Mouse (Mus musculus): ENCODE measurements around the gene Fblim1. TPM values are rescaled to one million over a fixed set of nuclear protein-coding genes. Genes with fewer than 3 reads are reported as not detected.

The Fblim1 gene
- polyA plus RNA-seq, 1 experiment from 2014 or later: 65.4 TPM

DNA sequence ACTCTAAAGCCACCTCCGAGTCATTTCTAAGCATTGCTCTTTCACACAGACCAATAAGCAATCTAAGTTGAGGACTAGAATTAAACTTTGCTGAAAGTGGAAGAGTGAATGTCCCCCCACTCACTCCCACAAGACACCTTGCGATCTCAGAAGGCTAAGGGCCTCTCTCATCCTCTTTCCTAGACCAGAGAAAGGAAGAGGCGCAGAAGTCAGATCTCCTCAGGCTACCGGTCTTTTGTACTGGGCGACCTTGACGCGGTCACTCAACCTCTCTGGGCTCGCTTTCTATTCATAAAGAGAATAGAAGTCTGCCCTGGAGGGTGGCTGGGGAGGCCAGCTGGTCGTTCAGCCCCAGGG, 7.0 kb downstream of the Fblim1 start:
- Histone ChIP-seq H3K4me1 (replicated peaks) (peaks cover 23% of the 10 kb centered on the region), H3K36me3 (peaks cover 22% of the 10 kb centered on the region), H3K27me3 (no peaks in the 10 kb centered on the region), H3K27ac (peak overlapping the region; percentile 84), H3K9me3 (no peaks in the 10 kb centered on the region), H3K9ac (replicated peaks) (peak overlapping the region; percentile 78), H3K4me3 (replicated peaks) (peak overlapping the region; percentile 66), H3K4me2 (peak overlapping the region; percentile 88)
- no peak for ATAC-seq (ENCODE audit: insufficient number of reproducible peaks, insufficient read depth, low FRiP score, low TSS enrichment, low read depth)
- WGBS: 1% methylated on average over 9 of the region's 9 CpGs

DNA sequence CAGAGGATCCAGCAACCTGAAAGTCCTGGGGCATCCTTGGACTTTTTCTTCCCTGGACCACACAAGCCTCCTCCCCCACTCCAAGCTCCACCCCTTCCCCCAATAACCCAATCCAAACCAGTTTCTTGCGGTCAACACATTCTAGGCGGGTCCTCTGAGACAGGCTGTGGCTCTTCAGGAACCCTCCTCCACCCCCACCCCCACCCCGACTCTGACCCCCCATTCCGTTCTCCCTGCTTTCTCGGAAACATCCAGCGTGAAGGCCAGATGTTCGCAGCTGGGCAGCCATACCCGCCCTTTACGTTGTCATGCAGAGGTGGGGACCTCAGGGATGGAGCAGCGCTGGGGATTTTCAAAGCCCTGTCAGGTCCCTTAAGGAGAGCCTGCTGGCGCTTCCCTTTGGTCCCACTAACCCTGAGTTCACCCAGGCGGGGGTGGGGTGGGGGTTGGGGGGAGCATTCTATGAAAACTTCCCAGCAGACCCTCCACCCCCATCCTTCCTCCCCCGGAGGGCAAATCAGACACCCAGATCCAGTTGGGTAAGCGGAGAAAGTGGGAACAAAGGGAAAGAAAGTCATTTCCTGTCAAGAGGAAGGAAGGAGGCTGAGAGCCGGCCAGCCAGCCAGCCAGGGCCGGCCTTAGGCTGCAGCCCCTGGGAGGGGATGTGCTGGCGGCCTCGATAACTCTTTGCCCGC, 7.5 kb downstream of the Fblim1 start:
- Histone ChIP-seq H3K4me3 (replicated peaks) (peak overlapping the region; percentile 66), H3K4me2 (peak overlapping the region; percentile 88), H3K27ac (peak overlapping the region; percentile 84), H3K27me3 (no peaks in the 10 kb centered on the region), H3K9me3 (no peaks in the 10 kb centered on the region), H3K9ac (replicated peaks) (peak overlapping the region; percentile 78), H3K36me3 (peaks cover 25% of the 10 kb centered on the region), H3K4me1 (replicated peaks) (peaks cover 23% of the 10 kb centered on the region)
- 0 out of 2 replicates have a peak, but pooled peaks have one; percentile 16 for ATAC-seq (ENCODE audit: insufficient number of reproducible peaks, insufficient read depth, low FRiP score, low TSS enrichment, low read depth)
- WGBS: 1% methylated on average over 18 of the region's 19 CpGs

DNA sequence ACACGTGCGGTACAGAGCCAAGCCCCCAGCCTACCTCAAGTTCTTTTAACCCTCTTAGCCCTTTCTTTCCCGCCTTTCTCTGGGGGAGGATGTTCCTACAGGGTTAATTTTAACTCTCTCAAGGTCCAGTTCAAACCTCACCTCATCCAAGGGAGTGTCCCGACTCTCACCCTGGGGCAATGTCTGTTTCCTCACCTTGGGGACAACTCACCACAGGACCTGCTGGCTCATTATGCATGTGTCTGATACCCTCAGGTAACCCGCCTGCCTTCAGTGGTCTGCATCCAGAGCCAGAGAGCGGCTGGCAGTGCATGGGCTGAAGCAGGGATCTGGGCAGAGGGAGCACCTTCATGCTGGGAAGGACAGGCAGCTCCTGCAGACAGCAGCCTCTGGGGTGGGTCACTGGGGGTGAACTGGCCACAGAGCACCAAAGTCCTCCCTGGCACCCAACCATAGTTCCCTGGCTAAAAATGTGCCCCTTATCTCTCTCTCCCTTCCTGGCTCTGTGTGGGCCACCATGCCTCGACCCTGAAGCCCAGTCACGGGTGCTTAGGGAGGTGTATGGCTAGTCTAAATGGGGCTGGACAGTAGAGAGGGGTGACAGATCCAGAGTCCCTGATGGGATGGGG, 9.1 kb downstream of the Fblim1 start:
- peaks cover 23% of the 10 kb centered on the region for H3K4me1 ChIP-seq (replicated peaks)
- H3K4me2 ChIP-seq: no peak overlapping the region
- H3K27ac ChIP-seq: no peak overlapping the region
- ATAC-seq (ENCODE audit: insufficient number of reproducible peaks, insufficient read depth, low FRiP score, low TSS enrichment, low read depth): no peak
- no peak overlapping the region for H3K9ac ChIP-seq (replicated peaks)
- no peaks in the 10 kb centered on the region for H3K27me3 ChIP-seq
- no peaks in the 10 kb centered on the region for H3K9me3 ChIP-seq
- 85% methylated on average over 8 of the region's 8 CpGs for WGBS
- peaks cover 40% of the 10 kb centered on the region for H3K36me3 ChIP-seq
- H3K4me3 ChIP-seq (replicated peaks): no peak overlapping the region

DNA sequence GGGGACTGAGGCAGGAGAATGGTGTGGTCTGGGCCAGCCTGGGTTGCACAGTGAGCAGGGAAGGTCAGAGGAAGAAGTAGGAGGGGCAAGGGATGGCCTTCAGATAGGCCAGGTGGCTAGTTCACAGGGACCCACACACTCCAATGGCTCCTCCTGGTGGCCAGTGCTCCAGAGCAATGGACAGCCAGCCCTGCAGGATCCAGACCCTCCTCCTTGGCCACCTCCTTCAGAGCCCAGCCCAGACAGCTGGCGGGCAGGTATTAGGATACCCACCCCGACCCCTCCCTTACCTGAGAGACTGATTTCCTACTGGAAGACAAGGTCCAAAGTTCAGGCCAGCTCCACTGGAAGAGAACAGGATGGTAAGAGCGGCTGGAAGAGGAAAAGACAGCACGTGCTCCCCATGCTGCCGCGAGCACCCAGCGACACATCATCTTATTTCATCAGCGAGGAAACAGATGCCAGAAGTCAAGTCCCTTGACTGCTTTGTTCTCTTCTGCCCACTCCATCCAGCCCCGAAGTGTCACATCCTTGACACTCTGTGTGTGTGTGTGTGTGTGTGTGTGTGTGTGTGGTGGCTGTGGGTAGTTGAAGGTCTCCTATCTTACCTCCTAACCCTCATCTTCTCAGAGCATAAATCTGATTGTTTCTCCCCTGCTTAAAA, 10.2 kb downstream of the Fblim1 start:
- Histone ChIP-seq H3K4me2 (no peak overlapping the region), H3K4me1 (replicated peaks) (peaks cover 23% of the 10 kb centered on the region), H3K9ac (replicated peaks) (no peak overlapping the region), H3K9me3 (no peaks in the 10 kb centered on the region; the same call in 1 of the 2 replicates), H3K27me3 (no peaks in the 10 kb centered on the region), H3K36me3 (peaks cover 51% of the 10 kb centered on the region), H3K27ac (no peak overlapping the region), H3K4me3 (replicated peaks) (no peak overlapping the region)
- WGBS: 81% methylated on average over 9 of the region's 9 CpGs
- no peak for ATAC-seq (ENCODE audit: insufficient number of reproducible peaks, insufficient read depth, low FRiP score, low TSS enrichment, low read depth)

DNA sequence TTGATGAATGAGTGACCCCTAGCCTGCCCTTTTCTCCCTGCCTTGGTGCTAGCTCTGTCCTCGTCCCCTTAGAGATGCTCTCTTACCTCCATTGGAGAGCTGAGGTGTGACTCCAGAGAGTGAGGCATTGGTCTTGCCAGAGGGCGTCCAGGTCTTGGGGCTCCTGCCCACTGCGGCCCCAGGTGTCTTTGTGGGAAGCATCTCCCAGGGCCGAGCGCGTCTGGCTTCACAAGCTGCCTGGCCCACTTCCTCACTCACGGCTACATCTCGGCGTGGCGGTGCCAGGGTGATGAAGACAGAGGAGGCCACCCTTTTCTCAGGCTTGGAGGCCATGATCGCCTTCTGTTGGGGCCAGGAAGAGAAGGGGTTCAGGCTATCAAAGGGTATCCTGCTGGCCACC, 10.8 kb downstream of the Fblim1 start:
- Histone ChIP-seq H3K4me3 (replicated peaks) (no peak overlapping the region), H3K4me1 (replicated peaks) (peaks cover 18% of the 10 kb centered on the region), H3K27ac (no peak overlapping the region), H3K27me3 (no peaks in the 10 kb centered on the region), H3K9ac (replicated peaks) (no peak overlapping the region), H3K36me3 (peaks cover 56% of the 10 kb centered on the region), H3K9me3 (no peaks in the 10 kb centered on the region; the same call in 1 of the 2 replicates), H3K4me2 (no peak overlapping the region)
- ATAC-seq (ENCODE audit: insufficient number of reproducible peaks, insufficient read depth, low FRiP score, low TSS enrichment, low read depth): no peak
- WGBS: 94% methylated on average over 11 of the region's 11 CpGs

DNA sequence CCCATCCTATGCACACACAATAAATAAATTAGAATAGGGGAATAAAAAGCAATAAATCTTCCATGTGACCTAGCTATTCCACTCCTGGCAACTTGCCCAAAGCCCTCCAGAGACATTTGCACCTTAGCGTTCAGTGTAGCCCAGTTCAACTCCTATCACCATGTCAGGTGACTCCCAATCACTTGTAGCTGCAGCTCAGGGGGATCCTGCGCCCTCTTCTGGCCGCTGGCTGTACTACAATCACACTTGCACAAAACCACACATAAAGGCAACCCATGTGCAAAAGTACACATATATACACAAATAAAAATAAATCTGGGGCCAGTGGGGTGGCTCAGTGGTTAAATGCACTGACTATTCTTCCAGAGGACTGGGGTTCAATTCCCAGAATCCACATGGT, 14.3 kb downstream of the Fblim1 start:
- WGBS: 27% methylated on average over 3 of the region's 3 CpGs
- no peaks in the 10 kb centered on the region for H3K27me3 ChIP-seq
- no peak for ATAC-seq (ENCODE audit: insufficient number of reproducible peaks, insufficient read depth, low FRiP score, low TSS enrichment, low read depth)
- peaks cover 91% of the 10 kb centered on the region for H3K36me3 ChIP-seq
- no peak overlapping the region for H3K27ac ChIP-seq
- no peak overlapping the region for H3K9ac ChIP-seq (replicated peaks)
- no peaks in the 10 kb centered on the region for H3K4me1 ChIP-seq (replicated peaks)
- no peaks in the 10 kb centered on the region; the same call in 1 of the 2 replicates for H3K9me3 ChIP-seq
- no peak overlapping the region for H3K4me3 ChIP-seq (replicated peaks)
- no peak overlapping the region for H3K4me2 ChIP-seq

DNA sequence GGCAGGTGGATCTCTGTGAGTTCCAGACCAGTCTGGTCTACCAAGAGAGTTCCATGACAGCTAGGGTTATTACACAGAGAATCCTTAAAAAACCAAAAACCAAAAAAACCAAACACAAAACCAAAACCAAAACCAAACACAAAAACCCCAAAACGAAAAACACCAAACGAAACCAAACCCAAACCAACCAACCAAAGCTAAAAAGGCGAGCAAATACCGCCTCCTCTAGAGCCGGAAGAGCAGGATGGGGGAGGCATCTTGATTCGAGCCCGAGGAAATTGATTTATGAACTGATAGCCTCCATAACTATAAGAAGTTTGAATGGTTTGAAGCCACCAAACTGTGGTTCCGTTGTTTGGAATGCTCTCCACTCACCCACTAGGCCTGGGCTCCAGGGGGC, 22.0 kb downstream of the Fblim1 start:
- Histone ChIP-seq H3K27me3 (no peaks in the 10 kb centered on the region), H3K4me1 (replicated peaks) (no peaks in the 10 kb centered on the region), H3K36me3 (peaks cover 86% of the 10 kb centered on the region), H3K4me3 (replicated peaks) (no peak overlapping the region), H3K9me3 (no peaks in the 10 kb centered on the region), H3K9ac (replicated peaks) (no peak overlapping the region), H3K4me2 (no peak overlapping the region), H3K27ac (no peak overlapping the region)
- no peak for ATAC-seq (ENCODE audit: insufficient number of reproducible peaks, insufficient read depth, low FRiP score, low TSS enrichment, low read depth)
- 91% methylated on average over 8 of the region's 8 CpGs for WGBS

DNA sequence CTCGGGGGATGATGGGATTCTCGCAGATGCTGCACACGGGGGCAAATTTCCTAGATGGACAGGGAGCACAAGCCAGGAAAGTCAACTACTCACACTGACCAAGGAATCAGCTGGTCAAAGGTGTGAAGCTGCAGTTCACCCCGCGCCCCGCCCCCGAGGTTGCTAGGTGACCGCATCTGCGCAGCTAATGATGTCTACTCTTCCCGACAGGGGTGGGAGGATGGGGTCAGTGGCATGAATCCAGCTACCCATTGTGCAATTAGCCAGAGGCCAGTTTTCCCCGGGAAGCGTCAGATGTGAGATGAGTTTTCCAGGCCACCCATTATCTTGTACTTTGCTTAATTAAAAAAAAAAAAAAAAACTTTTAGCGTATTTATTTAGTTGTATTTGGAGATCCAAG, 24.8 kb downstream of the Fblim1 start:
- WGBS: 93% methylated on average over 13 of the region's 13 CpGs
- Histone ChIP-seq H3K4me1 (replicated peaks) (no peaks in the 10 kb centered on the region), H3K27me3 (no peaks in the 10 kb centered on the region), H3K9me3 (no peaks in the 10 kb centered on the region), H3K27ac (no peak overlapping the region), H3K9ac (replicated peaks) (no peak overlapping the region), H3K4me2 (no peak overlapping the region), H3K36me3 (peaks cover 90% of the 10 kb centered on the region), H3K4me3 (replicated peaks) (no peak overlapping the region)
- ATAC-seq (ENCODE audit: insufficient number of reproducible peaks, insufficient read depth, low FRiP score, low TSS enrichment, low read depth): no peak

DNA sequence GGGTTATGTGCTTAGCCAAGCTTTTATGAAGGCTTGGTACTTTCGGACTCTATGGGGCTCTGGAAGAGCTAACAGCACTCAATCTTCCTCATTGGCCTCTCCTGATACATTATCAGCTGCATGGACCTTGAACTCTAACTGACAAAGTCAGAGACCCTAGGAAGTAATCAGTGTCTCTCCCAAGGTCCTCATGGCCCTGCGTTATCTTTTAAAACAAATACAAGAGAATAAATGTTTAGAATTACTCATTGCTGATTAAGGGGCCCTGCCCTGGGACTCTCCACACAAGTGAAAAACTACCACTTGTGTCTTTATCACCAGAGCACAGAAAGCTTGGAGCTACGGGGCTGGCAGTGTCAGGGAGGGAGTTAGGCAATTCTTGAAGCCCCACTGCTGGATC, 27.1 kb downstream of the Fblim1 start:
- H3K27ac ChIP-seq: no peak overlapping the region
- no peak overlapping the region for H3K4me2 ChIP-seq
- no peak overlapping the region for H3K9ac ChIP-seq (replicated peaks)
- H3K27me3 ChIP-seq: no peaks in the 10 kb centered on the region
- no peak overlapping the region for H3K4me3 ChIP-seq (replicated peaks)
- ATAC-seq (ENCODE audit: insufficient number of reproducible peaks, insufficient read depth, low FRiP score, low TSS enrichment, low read depth): no peak
- no peaks in the 10 kb centered on the region for H3K9me3 ChIP-seq
- WGBS: 81% methylated on average over 3 of the region's 3 CpGs
- H3K4me1 ChIP-seq (replicated peaks): no peaks in the 10 kb centered on the region; the same call in 1 of the 2 replicates
- peaks cover 72% of the 10 kb centered on the region for H3K36me3 ChIP-seq

DNA sequence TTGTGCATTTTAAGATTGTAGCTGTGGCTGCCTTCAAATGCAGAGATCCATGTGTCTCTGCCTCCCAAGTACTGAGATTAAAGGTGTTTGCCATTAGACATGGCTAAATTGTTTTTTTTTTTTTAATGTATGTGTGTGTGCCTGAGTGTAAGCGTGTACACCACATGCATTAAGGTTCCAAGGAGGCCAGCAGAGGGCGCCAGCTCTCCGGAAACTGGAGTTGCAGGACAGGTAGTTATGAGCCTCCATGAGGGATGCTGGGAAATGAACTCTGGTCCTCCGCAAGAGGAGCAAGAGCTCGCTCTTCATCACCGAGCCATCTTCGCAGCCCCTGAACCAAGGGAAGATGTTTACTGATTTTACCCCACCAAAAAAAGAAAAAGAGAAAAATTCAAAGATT, 29.0 kb downstream of the Fblim1 start:
- Histone ChIP-seq H3K4me2 (no peak overlapping the region), H3K9me3 (no peaks in the 10 kb centered on the region), H3K27me3 (no peaks in the 10 kb centered on the region), H3K9ac (replicated peaks) (no peak overlapping the region), H3K4me1 (replicated peaks) (peaks cover 9% of the 10 kb centered on the region), H3K4me3 (replicated peaks) (no peak overlapping the region), H3K27ac (no peak overlapping the region), H3K36me3 (peaks cover 55% of the 10 kb centered on the region)
- WGBS: 94% methylated on average over 7 of the region's 7 CpGs
- ATAC-seq (ENCODE audit: insufficient number of reproducible peaks, insufficient read depth, low FRiP score, low TSS enrichment, low read depth): no peak

DNA sequence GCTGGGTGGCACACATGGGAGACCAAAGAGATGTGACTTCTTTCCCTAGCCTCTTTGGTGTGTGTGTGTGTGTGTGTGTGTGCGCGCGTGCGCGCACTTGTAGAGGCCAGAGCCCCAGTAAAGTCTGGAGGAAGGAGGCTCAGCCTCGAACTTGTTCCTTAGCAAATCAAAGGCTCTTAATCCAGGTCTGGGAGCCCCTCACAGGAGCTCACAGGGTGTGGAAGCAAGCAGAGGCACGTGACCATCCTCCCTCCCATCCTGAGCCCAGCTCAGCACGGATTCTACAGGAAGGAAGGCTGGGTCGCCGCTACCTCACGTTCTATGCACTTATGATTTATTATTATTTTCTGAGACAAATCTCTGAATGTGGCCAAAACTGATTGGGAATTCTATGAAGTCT, 29.5 kb downstream of the Fblim1 start:
- Histone ChIP-seq H3K4me2 (no peak overlapping the region), H3K36me3 (peaks cover 54% of the 10 kb centered on the region), H3K27ac (no peak overlapping the region), H3K9me3 (no peaks in the 10 kb centered on the region), H3K9ac (replicated peaks) (no peak overlapping the region), H3K4me1 (replicated peaks) (peaks cover 9% of the 10 kb centered on the region), H3K4me3 (replicated peaks) (no peak overlapping the region), H3K27me3 (no peaks in the 10 kb centered on the region)
- 81% methylated on average over 11 of the region's 11 CpGs for WGBS
- no peak for ATAC-seq (ENCODE audit: insufficient number of reproducible peaks, insufficient read depth, low FRiP score, low TSS enrichment, low read depth)
